Mouse (Mus musculus) heart, embryonic 11.5 days (tissue): ENCODE results near the gene Ift81. TPM values are rescaled to one million over a fixed set of nuclear protein-coding genes. Genes with fewer than 3 reads are reported as not detected.
A peak's percentile ranks its signal among the peaks of the same experiment; 100 is the strongest.

Experiments
- ATAC-seq: fragments of 200-750 bp; cut with Nextera tagmentation; replicated peaks from 2 replicates; pipeline ENCODE4 v1.8.0; 2017; ENCODE audit warnings: moderate library complexity; ENCODE audit not compliant: insufficient number of reproducible peaks, low FRiP score, low TSS enrichment
- H3K27ac ChIP-seq: fragments of 300-500 bp; sonication (generic); 2 replicates; pipeline ENCODE4 v1.5.1; 2014; ENCODE audit warnings: mild to moderate bottlenecking, low read depth, low read length
- H3K27me3 ChIP-seq: fragments of 300-500 bp; sonication (generic); 2 replicates; pipeline ENCODE4 v1.6.1; 2014; ENCODE audit warnings: mild to moderate bottlenecking, low read length, mixed read lengths; ENCODE audit not compliant: control insufficient read depth, insufficient read depth
- H3K36me3 ChIP-seq: fragments of 300-500 bp; sonication (generic); 2 replicates; pipeline ENCODE4 v1.6.1; 2014; ENCODE audit warnings: mild to moderate bottlenecking, low read length, moderate library complexity, mixed read lengths; ENCODE audit not compliant: control insufficient read depth, insufficient read depth
- H3K4me1 ChIP-seq: fragments of 300-500 bp; sonication (generic); 2 replicates; pipeline ENCODE4 v1.6.1; 2014; ENCODE audit warnings: low read length; ENCODE audit not compliant: control insufficient read depth, insufficient read depth
- H3K4me2 ChIP-seq: fragments of 300-500 bp; sonication (generic); 2 replicates; pipeline ENCODE4 v1.6.1; 2014; ENCODE audit warnings: mild to moderate bottlenecking, moderate library complexity
- H3K4me3 ChIP-seq: fragments of 300-500 bp; sonication (generic); 2 replicates; pipeline ENCODE4 v1.5.1; 2014; ENCODE audit warnings: low read depth, low read length
- H3K9ac ChIP-seq: fragments of 300-500 bp; sonication (generic); 2 replicates; pipeline ENCODE4 v1.6.1; 2014; ENCODE audit warnings: mild to moderate bottlenecking, low read depth, low read length, moderate library complexity
- H3K9me3 ChIP-seq: fragments of 300-500 bp; sonication (generic); replicated peaks from 2 replicates; pipeline ENCODE4 v1.6.1; 2016; ENCODE audit warnings: low read length; ENCODE audit not compliant: control insufficient read depth
- WGBS: fragments of 180-500 bp; shearing (Covaris S2); extraction: QIAGEN DNeasy Blood & Tissue Kit; methylation state at CpG from one replicate; pipeline ENCODE4 v1.1.7; 2014; ENCODE audit not compliant: insufficient replicate concordance; 5-methylcytosine and 5-hydroxymethylcytosine counted together
- polyA plus RNA-seq: library from polyadenylated mRNA; unstranded; fragments of >200 nt; fragmentation: Nextera tagmentation; extraction: Ambion mirVana; gene quantifications from 2 replicates; pipeline ENCODE4 v1.2.1, GENCODE M21; 2014

Gene Ift81
- polyA plus RNA-seq, 1 experiment from 2014 or later: 23.9 TPM

DNA sequence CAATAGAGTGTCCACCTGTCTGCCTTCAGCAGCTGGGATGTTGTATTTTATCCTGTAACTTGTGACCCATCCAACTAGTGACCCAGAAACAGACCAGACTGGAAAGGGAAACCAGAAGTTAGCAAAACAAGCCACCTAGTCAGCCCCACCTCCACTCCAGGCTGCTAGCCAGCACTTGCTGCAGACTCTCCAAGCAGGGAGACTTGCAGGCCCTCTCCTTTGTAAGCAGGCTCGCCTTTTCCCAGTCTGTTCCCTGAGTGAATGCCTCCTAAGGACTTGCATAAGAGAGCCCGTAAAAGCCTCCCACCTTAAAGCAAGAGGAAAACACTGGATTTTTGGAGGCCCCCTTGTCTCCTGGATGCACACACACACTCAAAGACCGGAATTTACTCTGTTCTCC is 85.0 kb downstream of the Ift81 start:
- no peak for ATAC-seq
- no peak overlapping the region for H3K4me2 ChIP-seq
- H3K36me3 ChIP-seq: no peaks in the 10 kb centered on the region
- no peak overlapping the region for H3K9ac ChIP-seq
- H3K9me3 ChIP-seq: no peaks in the 10 kb centered on the region
- no peak overlapping the region for H3K4me3 ChIP-seq
- peak overlapping the region; percentile 91 for H3K27ac ChIP-seq
- H3K27me3 ChIP-seq: no peaks in the 10 kb centered on the region
- peaks cover 54% of the 10 kb centered on the region for H3K4me1 ChIP-seq
- 38% methylated on average over 3 of the region's 3 CpGs for WGBS

DNA sequence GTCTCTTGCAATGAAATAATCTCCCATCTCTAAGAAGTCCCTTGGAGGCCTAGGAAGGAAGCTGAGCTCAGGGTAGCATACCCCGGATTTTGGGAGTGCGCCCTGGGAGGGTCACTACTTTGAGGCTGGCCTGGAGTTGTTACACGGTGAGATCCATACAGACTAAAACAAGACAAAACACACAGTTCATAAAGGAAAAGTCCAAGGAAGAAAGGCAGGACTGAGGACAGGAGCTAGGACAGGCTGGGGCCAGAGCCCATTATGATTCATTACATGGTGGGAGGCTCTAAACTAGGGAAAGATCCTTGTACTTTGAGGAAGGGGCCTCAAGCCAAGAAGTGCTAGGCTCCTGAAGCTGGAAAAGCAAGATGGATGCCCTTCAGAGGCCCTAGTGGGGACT is 85.7 kb downstream of the Ift81 start:
- H3K9ac ChIP-seq: no peak overlapping the region
- peaks cover 57% of the 10 kb centered on the region for H3K4me1 ChIP-seq
- no peak overlapping the region for H3K4me2 ChIP-seq
- H3K4me3 ChIP-seq: no peak overlapping the region
- H3K9me3 ChIP-seq: no peaks in the 10 kb centered on the region
- no peaks in the 10 kb centered on the region for H3K27me3 ChIP-seq
- 67% methylated on average over 3 of the region's 3 CpGs for WGBS
- ATAC-seq: no peak
- H3K27ac ChIP-seq: peak overlapping the region; percentile 91
- H3K36me3 ChIP-seq: no peaks in the 10 kb centered on the region

DNA sequence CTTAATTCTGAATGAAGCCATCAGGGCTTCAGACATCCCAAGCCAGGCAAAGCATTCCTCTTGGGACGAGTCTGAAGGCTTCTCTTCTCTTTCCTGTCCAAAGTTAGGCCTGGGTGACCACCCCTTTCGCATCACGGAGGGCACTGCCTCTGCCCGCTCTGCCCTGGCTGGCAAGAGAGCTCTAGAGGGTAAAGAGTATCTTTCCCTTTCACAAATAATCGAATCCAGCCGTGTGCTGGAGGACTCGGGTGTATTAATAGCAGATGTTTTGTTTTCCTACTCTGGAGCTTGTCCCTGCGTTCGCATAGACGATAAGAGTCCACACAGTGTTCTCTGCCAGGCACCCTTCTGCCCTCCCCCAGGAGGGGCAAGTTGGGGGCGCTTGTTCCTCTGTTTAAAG is 86.6 kb downstream of the Ift81 start:
- ATAC-seq: no peak
- no peaks in the 10 kb centered on the region for H3K27me3 ChIP-seq
- H3K4me2 ChIP-seq: peak overlapping the region; percentile 38
- H3K4me3 ChIP-seq: no peak overlapping the region
- 25% methylated on average over 11 of the region's 11 CpGs for WGBS
- H3K36me3 ChIP-seq: no peaks in the 10 kb centered on the region
- peak overlapping the region; percentile 91 for H3K27ac ChIP-seq
- peaks cover 57% of the 10 kb centered on the region for H3K4me1 ChIP-seq
- peak overlapping the region; percentile 63; the same call in 1 of the 2 replicates for H3K9ac ChIP-seq
- no peaks in the 10 kb centered on the region for H3K9me3 ChIP-seq

DNA sequence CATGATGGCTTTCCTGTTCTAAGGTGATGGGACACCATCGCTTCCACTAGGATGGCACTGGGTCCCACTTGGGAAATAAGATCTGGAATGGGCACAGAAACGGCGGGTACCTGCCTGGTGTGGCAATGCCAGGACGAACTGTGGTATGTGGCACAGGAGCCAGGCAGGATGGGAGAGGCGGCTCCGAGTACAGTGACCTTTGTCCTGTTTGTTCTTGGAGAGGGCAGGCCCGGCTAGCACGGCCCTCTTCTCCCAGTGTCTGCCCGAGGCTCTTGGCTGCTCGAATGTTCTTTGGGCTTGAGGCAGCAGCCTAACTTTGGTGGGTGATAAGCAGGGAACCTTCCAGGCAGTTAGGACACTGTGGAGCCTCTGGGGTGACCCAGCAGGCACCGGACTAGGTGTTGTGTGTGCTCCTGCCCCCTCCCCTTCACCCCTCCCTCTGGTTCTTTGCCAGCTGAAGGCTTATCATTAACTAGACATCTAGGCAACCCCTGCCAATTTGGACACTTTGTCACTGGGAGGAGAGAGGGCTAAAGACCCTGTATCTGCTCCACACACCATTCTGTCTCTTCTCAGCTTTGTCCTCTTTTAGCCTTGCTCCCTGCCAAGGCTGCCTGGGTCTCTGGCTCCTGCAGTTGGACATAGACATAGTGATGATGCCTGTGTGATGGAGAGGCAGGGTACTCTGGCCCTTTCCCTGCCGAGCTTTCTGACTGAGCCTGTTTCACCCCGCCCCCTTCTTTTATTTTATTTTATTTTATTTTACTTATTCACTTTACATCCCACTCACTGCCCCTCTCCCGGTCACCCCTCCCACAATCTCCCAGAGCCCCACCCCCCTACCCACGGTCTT is 87.2 kb downstream of the Ift81 start:
- Histone ChIP-seq H3K4me2 (peak overlapping the region; percentile 38), H3K27me3 (no peaks in the 10 kb centered on the region), H3K27ac (peak overlapping the region; percentile 91), H3K4me3 (no peak overlapping the region), H3K9me3 (no peaks in the 10 kb centered on the region), H3K36me3 (no peaks in the 10 kb centered on the region), H3K4me1 (peaks cover 53% of the 10 kb centered on the region), H3K9ac (peak overlapping the region; percentile 63; the same call in 1 of the 2 replicates)
- 52% methylated on average over 15 of the region's 15 CpGs for WGBS
- 0 out of 2 replicates have a peak, but pooled peaks have one; percentile 18 for ATAC-seq

DNA sequence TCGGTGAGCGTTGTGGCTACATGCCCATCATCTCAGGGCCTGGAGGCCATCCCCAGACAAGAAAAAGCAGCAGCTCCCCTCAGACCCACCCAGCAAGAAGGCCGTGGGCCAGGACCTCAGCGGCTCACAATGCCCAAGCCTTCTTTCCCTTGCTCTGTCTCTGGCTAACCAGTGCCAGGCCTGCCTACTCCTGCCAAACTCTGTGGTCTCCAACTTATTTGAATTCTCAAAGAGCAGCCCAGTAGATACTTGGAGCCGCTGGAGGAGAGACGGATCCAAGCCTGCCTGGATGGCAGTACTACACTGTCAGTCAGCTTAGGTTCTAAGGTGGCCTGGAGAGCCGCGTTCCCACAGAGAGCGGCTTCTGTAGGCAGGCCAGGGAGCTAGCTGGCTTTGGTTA is 87.9 kb downstream of the Ift81 start:
- no peak overlapping the region for H3K9ac ChIP-seq
- ATAC-seq: no peak
- 91% methylated on average over 9 of the region's 9 CpGs for WGBS
- peaks cover 53% of the 10 kb centered on the region for H3K4me1 ChIP-seq
- no peak overlapping the region for H3K4me2 ChIP-seq
- H3K4me3 ChIP-seq: no peak overlapping the region
- no peaks in the 10 kb centered on the region for H3K36me3 ChIP-seq
- peak overlapping the region; percentile 91; the same call in 1 of the 2 replicates for H3K27ac ChIP-seq
- no peaks in the 10 kb centered on the region for H3K9me3 ChIP-seq
- no peaks in the 10 kb centered on the region for H3K27me3 ChIP-seq

DNA sequence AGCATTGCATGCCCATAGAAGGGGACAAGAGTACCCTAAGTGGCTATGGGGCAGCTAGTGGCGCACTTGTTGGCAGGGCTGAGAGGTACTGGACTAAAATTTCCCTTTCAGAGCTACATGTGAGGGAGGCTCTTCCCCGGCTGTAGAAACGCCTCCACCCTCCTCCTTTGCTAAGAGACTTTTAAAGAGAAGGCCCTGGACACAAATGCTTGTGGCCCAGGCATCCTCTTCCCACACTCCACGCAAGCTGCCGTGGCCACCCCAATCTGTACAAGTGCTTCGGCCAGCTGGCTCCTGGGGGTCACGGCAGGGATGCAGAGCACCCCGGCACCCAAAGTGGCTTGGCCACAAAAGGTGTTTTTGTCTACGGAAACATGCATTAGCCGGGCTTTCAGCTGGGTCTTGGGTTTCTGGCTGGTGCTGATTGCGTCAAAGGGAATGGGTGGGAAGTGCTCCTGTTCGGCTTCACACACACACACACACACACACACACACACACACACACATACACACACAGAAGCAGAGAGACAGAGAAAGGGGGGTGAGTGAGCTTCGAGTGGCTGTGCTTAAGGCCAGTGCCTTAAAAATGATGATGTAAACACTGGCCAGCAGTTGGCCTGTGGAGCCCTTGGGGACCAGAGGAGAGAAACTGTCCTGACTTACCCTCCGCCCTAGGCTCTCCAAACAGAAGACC is 88.9 kb downstream of the Ift81 start:
- H3K9me3 ChIP-seq: no peaks in the 10 kb centered on the region
- H3K4me1 ChIP-seq: peaks cover 57% of the 10 kb centered on the region
- H3K36me3 ChIP-seq: no peaks in the 10 kb centered on the region
- H3K27ac ChIP-seq: peak overlapping the region; percentile 62
- no peak overlapping the region for H3K4me3 ChIP-seq
- 70% methylated on average over 14 of the region's 14 CpGs for WGBS
- no peak for ATAC-seq
- H3K9ac ChIP-seq: peak overlapping the region; percentile 43
- no peaks in the 10 kb centered on the region for H3K27me3 ChIP-seq
- no peak overlapping the region for H3K4me2 ChIP-seq

DNA sequence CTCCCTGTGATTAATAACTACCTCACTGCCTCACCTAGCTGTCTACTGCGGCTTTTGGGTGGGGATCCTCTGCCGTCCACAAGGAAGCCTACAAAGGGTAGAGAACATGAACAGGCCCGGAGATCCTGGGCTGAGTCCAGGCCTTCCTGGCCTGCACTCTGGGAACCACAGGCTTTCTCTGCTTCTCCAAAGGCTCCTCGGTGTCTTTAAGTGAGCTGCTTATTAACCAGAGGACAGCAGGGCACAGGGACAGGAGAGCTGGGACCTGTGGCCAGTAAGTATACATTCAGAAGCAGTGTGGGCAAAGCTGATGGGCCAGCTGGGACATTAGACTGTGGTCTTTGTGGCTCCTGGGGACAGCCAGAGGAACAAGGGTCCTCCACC is 89.5 kb downstream of the Ift81 start:
- ATAC-seq: no peak
- WGBS: 73% methylated on average over 4 of the region's 4 CpGs
- H3K9ac ChIP-seq: peak overlapping the region; percentile 31
- H3K27ac ChIP-seq: peak overlapping the region; percentile 62
- H3K4me3 ChIP-seq: no peak overlapping the region
- no peaks in the 10 kb centered on the region for H3K9me3 ChIP-seq
- H3K4me2 ChIP-seq: no peak overlapping the region
- H3K36me3 ChIP-seq: no peaks in the 10 kb centered on the region
- no peaks in the 10 kb centered on the region for H3K27me3 ChIP-seq
- H3K4me1 ChIP-seq: peaks cover 57% of the 10 kb centered on the region

DNA sequence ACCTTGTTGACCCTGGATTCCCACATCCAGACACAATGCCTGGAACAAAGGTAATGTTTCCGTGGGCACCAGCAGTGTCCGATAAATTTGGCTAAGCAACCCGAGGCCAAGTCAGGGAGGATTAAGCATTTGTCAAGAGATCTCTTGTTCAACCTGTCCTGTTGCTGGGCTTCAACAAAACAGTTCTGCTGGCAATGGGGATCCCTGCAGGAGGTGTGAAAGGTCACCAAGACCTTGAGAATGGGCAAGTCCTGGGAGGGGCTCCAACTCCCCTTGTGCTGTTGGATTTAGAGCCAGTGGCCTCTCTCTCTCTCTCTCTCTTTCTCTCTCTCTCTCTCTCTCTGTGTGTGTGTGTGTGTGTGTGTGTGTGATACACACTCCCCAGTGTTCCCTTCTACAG is 90.1 kb downstream of the Ift81 start:
- Histone ChIP-seq H3K27ac (peak overlapping the region; percentile 62), H3K4me2 (no peak overlapping the region), H3K4me3 (no peak overlapping the region), H3K9me3 (no peaks in the 10 kb centered on the region), H3K4me1 (peaks cover 57% of the 10 kb centered on the region), H3K27me3 (no peaks in the 10 kb centered on the region), H3K9ac (no peak overlapping the region), H3K36me3 (no peaks in the 10 kb centered on the region)
- no peak for ATAC-seq
- 69% methylated on average over 3 of the region's 3 CpGs for WGBS
